Mouse (Mus musculus) heart, adult 2 months (tissue): ENCODE results near the gene Arhgap30. TPM values are rescaled to one million over a fixed set of nuclear protein-coding genes. Genes with fewer than 3 reads are reported as not detected.

ENCODE experiments used
- DNase-seq, 2 experiments: peaks; one replicate each; pipeline ENCODE4 v3.0.0; 2021
- H3K27ac ChIP-seq: fragments of 200-600 bp; 2 replicates; pipeline ENCODE4 v1.8.1; 2022
- H3K27me3 ChIP-seq: fragments of 200-500 bp; 2 replicates; pipeline ENCODE4 v1.6.1; 2012; ENCODE audit warnings: mild to moderate bottlenecking, low read length, inconsistent platforms, mixed read lengths; ENCODE audit not compliant: control insufficient read depth, insufficient read depth
- H3K36me3 ChIP-seq: fragments of 200-500 bp; 2 replicates; pipeline ENCODE4 v1.6.1; 2012; ENCODE audit warnings: low read length, inconsistent platforms; ENCODE audit not compliant: control insufficient read depth, insufficient read depth
- H3K4me1 ChIP-seq: fragments of 200-500 bp; 2 replicates; pipeline ENCODE4 v1.6.1; 2011; ENCODE audit warnings: low read length; ENCODE audit not compliant: control insufficient read depth, insufficient read depth
- H3K4me3 ChIP-seq: fragments of 200-600 bp; 2 replicates; pipeline ENCODE4 v1.8.1; 2022
- H3K79me2 ChIP-seq: fragments of 200-500 bp; replicated peaks from 2 replicates; pipeline ENCODE4 v1.6.1; 2012; ENCODE audit warnings: mild to moderate bottlenecking, inconsistent platforms, low read length, moderate library complexity, mixed read lengths; ENCODE audit not compliant: control insufficient read depth, insufficient read depth
- H3K9ac ChIP-seq: fragments of 200-500 bp; 2 replicates; pipeline ENCODE4 v1.6.1; 2012; ENCODE audit warnings: low read depth, mild to moderate bottlenecking, control low read depth, inconsistent platforms, low read length, mixed read lengths
- CTCF ChIP-seq: fragments of 200-600 bp; IDR thresholded peaks from 2 replicates; pipeline ENCODE4 v1.8.1; 2022; ENCODE audit warnings: antibody characterized with exemption, mild to moderate bottlenecking, moderate library complexity
- EP300 ChIP-seq: fragments of 200-500 bp; IDR thresholded peaks from 2 replicates; pipeline ENCODE4 v1.6.1; 2011; ENCODE audit warnings: low read depth, low read length, control low read depth; ENCODE audit not compliant: insufficient read depth
- POLR2A ChIP-seq: fragments of 200-500 bp; IDR thresholded peaks from 2 replicates; pipeline ENCODE4 v1.6.1; 2011; ENCODE audit warnings: mild to moderate bottlenecking, low read depth, low read length, control low read depth; ENCODE audit not compliant: insufficient read depth
- WGBS: fragments of 180-500 bp; shearing (Covaris S2); methylation state at CpG from one replicate; pipeline ENCODE4 v1.1.7; 2018; 5-methylcytosine and 5-hydroxymethylcytosine counted together
- intact Hi-C: fragments of 180-260 bp; cut with DNase I; formaldehyde crosslinking; loops from one replicate; pipeline ENCODE4 v1.15.1; 2025
- polyA plus RNA-seq: library from polyadenylated mRNA; depleted of rRNA; stranded (reverse); fragments of >200 nt; gene quantifications from 2 replicates; pipeline ENCODE4 v1.2.3, GENCODE M21; 2012
- total RNA-seq, 2 experiments: library from RNA; stranded (reverse); gene quantifications; 2 replicates each; pipeline ENCODE4 v1.2.3; 2021

Gene Arhgap30
- total and polyA plus RNA-seq, 3 experiments, result 2.3 to 3.2 (median 2.4) TPM

GRCm38 (mm10) chr1:171382096-171382620 is 6.6 kb upstream of the Arhgap30 start:
- TF ChIP-seq POLR2A (no peak), CTCF (peak; percentile 27; the same call in 1 of the 2 replicates)
- H3K4me1 ChIP-seq, result peaks cover 2% of the 10 kb centered on the region; the same call in 1 of the 2 replicates
- 86% methylated on average over 11 of the region's 11 CpGs for whole genome bisulfite sequencing
- no peaks in the 10 kb centered on the region for H3K36me3 ChIP-seq
- H3K79me2 ChIP-seq, result no peaks in the 10 kb centered on the region
- no peak overlapping the region for H3K27ac ChIP-seq
- no peak overlapping the region for H3K4me3 ChIP-seq
- no peaks in the 10 kb centered on the region; the same call in 1 of the 2 replicates for H3K27me3 ChIP-seq
- no peak overlapping the region for H3K9ac ChIP-seq
- no peak for DNase-seq
- intact Hi-C loops, result no loop called here

GRCm38 (mm10) chr1:171384361-171384760 is 4.4 kb upstream of the Arhgap30 start:
- H3K27ac ChIP-seq, result no peak overlapping the region
- H3K9ac ChIP-seq, result no peak overlapping the region
- 61% methylated on average over 9 of the region's 9 CpGs for WGBS
- intact Hi-C loops, result no loop called here
- peaks cover 2% of the 10 kb centered on the region; the same call in 1 of the 2 replicates for H3K4me1 ChIP-seq
- no peaks in the 10 kb centered on the region; the same call in 1 of the 2 replicates for H3K27me3 ChIP-seq
- H3K36me3 ChIP-seq, result no peaks in the 10 kb centered on the region
- no peak for DNase-seq
- H3K79me2 ChIP-seq, result no peaks in the 10 kb centered on the region
- TF ChIP-seq EP300 (no peak), POLR2A (no peak), CTCF (no peak)
- no peak overlapping the region for H3K4me3 ChIP-seq

GRCm38 (mm10) chr1:171385171-171385570 is 3.6 kb upstream of the Arhgap30 start:
- H3K27ac ChIP-seq, result no peak overlapping the region
- intact Hi-C loops, result no loop called here
- H3K9ac ChIP-seq, result no peak overlapping the region
- no peaks in the 10 kb centered on the region for H3K36me3 ChIP-seq
- 61% methylated on average over 9 of the region's 9 CpGs for WGBS
- no peaks in the 10 kb centered on the region; the same call in 1 of the 2 replicates for H3K27me3 ChIP-seq
- DNase-seq, result no peak
- H3K4me3 ChIP-seq, result no peak overlapping the region
- no peaks in the 10 kb centered on the region for H3K79me2 ChIP-seq
- peaks cover 2% of the 10 kb centered on the region; the same call in 1 of the 2 replicates for H3K4me1 ChIP-seq
- TF ChIP-seq CTCF (0 out of 2 replicates have a peak, but pooled peaks have one; percentile 3), POLR2A (no peak)

- Histone ChIP-seq H3K36me3 (no peaks in the 10 kb centered on the region), H3K27ac (no peak overlapping the region), H3K9ac (no peak overlapping the region), H3K27me3 (no peaks in the 10 kb centered on the region; the same call in 1 of the 2 replicates), H3K79me2 (no peaks in the 10 kb centered on the region), H3K4me3 (no peak overlapping the region), H3K4me1 (no peaks in the 10 kb centered on the region)
- TF ChIP-seq CTCF (peak; percentile 28; the same call in 1 of the 2 replicates), EP300 (no peak)
- 49% methylated on average over 6 of the region's 6 CpGs for WGBS
- no peak for DNase-seq
- intact Hi-C loops, result no loop called here
These were observed 1.7 kb upstream of the Arhgap30 start for GRCm38 (mm10) chr1:171387099-171387498.

GRCm38 (mm10) chr1:171390101-171390500 is 1.3 kb downstream of the Arhgap30 start:
- 78% methylated on average over 4 of the region's 4 CpGs for WGBS
- Histone ChIP-seq H3K4me3 (no peak overlapping the region), H3K4me1 (no peaks in the 10 kb centered on the region), H3K27ac (no peak overlapping the region), H3K36me3 (no peaks in the 10 kb centered on the region), H3K79me2 (no peaks in the 10 kb centered on the region), H3K9ac (no peak overlapping the region), H3K27me3 (no peaks in the 10 kb centered on the region)
- peak in 1 of 2 experiments; percentile 78 for DNase-seq
- TF ChIP-seq CTCF (no peak), POLR2A (no peak), EP300 (no peak)
- intact Hi-C loops, result no loop called here

GRCm38 (mm10) chr1:171401821-171402220 is 13.1 kb downstream of the Arhgap30 start:
- Histone ChIP-seq H3K9ac (no peak overlapping the region), H3K27ac (no peak overlapping the region), H3K36me3 (no peaks in the 10 kb centered on the region), H3K4me1 (no peaks in the 10 kb centered on the region), H3K79me2 (no peaks in the 10 kb centered on the region), H3K4me3 (no peak overlapping the region), H3K27me3 (no peaks in the 10 kb centered on the region)
- 80% methylated on average over 4 of the region's 4 CpGs for WGBS
- no peak for TF ChIP-seq EP300
- no peak for TF ChIP-seq POLR2A
- TF ChIP-seq CTCF, result no peak
- no peak for DNase-seq
- intact Hi-C loops, result no loop called here
